Mouse (Mus musculus) CD8-positive naive resting alpha-beta T cell, adult 2 months (primary cell): ENCODE data around the gene Cluh.

Source experiments
- DNase-seq, 2 experiments: peaks; one replicate each; pipeline ENCODE4 v3.0.0; 2022; ENCODE audit warnings: low read depth in 2 of 2, low spot score in 2 of 2

Cluh gene

GRCm38 (mm10) chr11:74672901-74673513 lies 23.7 kb downstream of the Cluh start:
- no peak for DNase-seq

- DNase-seq: no peak
Observed at GRCm38 (mm10) chr11:74673561-74673960, 24.3 kb downstream of the Cluh start.

- DNase-seq: no peak
Observed at GRCm38 (mm10) chr11:74674713-74675112, 25.4 kb downstream of the Cluh start.

- no peak for DNase-seq
Observed at GRCm38 (mm10) chr11:74675156-74675555, 25.9 kb downstream of the Cluh start.

- DNase-seq: no peak
Observed at GRCm38 (mm10) chr11:74692151-74692550, 42.9 kb downstream of the Cluh start.

- DNase-seq: no peak
Observed at GRCm38 (mm10) chr11:74699505-74699904, 50.2 kb downstream of the Cluh start.

GRCm38 (mm10) chr11:74704068-74704467 lies 54.8 kb downstream of the Cluh start:
- no peak for DNase-seq

GRCm38 (mm10) chr11:74708781-74709180 lies 59.5 kb downstream of the Cluh start:
- no peak for DNase-seq

GRCm38 (mm10) chr11:74710671-74711070 lies 61.4 kb downstream of the Cluh start:
- no peak for DNase-seq

GRCm38 (mm10) chr11:74715971-74716525 lies 66.8 kb downstream of the Cluh start:
- no peak for DNase-seq
